Mouse (Mus musculus) megakaryocyte, embryonic 14.5 days (primary cell): ENCODE results near the gene Atad1. TPM values are rescaled to one million over a fixed set of nuclear protein-coding genes. Genes with fewer than 3 reads are reported as not detected.
"Not testable (repeated sequence)": the region's sequence is repeated elsewhere in the genome, so short reads cannot be mapped to it uniquely, and the experiment has no call there.

ENCODE experiments used
- H3K27me3 ChIP-seq: replicated peaks from 2 replicates; pipeline ENCODE3; 2012; ENCODE audit warnings: inconsistent platforms
- H3K36me3 ChIP-seq: replicated peaks from 2 replicates; pipeline ENCODE3; 2012; ENCODE audit warnings: low read length, inconsistent platforms, mixed read lengths
- H3K4me1 ChIP-seq: 2 replicates; pipeline ENCODE4 v1.6.1; 2012; ENCODE audit warnings: inconsistent platforms
- H3K4me3 ChIP-seq: replicated peaks from 2 replicates; pipeline ENCODE3; 2012; ENCODE audit warnings: moderate library complexity, mild to moderate bottlenecking, inconsistent platforms
- H3K9me3 ChIP-seq: 2 replicates; pipeline ENCODE4 v1.6.1; 2012; ENCODE audit warnings: inconsistent platforms
- FLI1 ChIP-seq: IDR thresholded peaks from 2 replicates; pipeline ENCODE4 v1.6.1; 2012; ENCODE audit warnings: low read length, inconsistent platforms, mixed read lengths
- GATA1 ChIP-seq: IDR thresholded peaks from 3 replicates; pipeline ENCODE4 v1.6.1; 2012; ENCODE audit warnings: mixed read lengths, low read length, inconsistent platforms, borderline replicate concordance
- polyA plus RNA-seq: library from polyadenylated mRNA; stranded (reverse); fragments of >175 nt; gene quantifications from 2 replicates; pipeline ENCODE4 v1.2.3, GENCODE M21; 2012; ENCODE audit warnings: low replicate concordance; ENCODE audit not compliant: insufficient read depth

Atad1 gene
- polyA plus RNA-seq, 1 experiment: 2.4 TPM

- TF ChIP-seq FLI1: no peak
- TF ChIP-seq GATA1: no peak
- Histone ChIP-seq H3K9me3 (no peaks in the 10 kb centered on the region), H3K36me3 (no peaks in the 10 kb centered on the region), H3K27me3 (no peaks in the 10 kb centered on the region), H3K4me1 (peaks cover 29% of the 10 kb centered on the region), H3K4me3 (no peak overlapping the region)
Measured at GRCm38 (mm10) chr19:32715681-32716080, 23.9 kb downstream of the Atad1 start.

- TF ChIP-seq FLI1: no peak
- TF ChIP-seq GATA1: no peak
- Histone ChIP-seq H3K9me3 (no peaks in the 10 kb centered on the region), H3K4me3 (no peak overlapping the region), H3K36me3 (no peaks in the 10 kb centered on the region), H3K4me1 (peaks cover 34% of the 10 kb centered on the region), H3K27me3 (no peaks in the 10 kb centered on the region)
Measured at GRCm38 (mm10) chr19:32715201-32715600, 24.4 kb downstream of the Atad1 start.

GRCm38 (mm10) chr19:32713471-32713870 is 26.1 kb downstream of the Atad1 start:
- Histone ChIP-seq H3K9me3 (no peaks in the 10 kb centered on the region), H3K27me3 (no peaks in the 10 kb centered on the region), H3K36me3 (peaks cover 7% of the 10 kb centered on the region), H3K4me3 (no peak overlapping the region), H3K4me1 (peaks cover 43% of the 10 kb centered on the region)
- no peak for TF ChIP-seq GATA1
- no peak for TF ChIP-seq FLI1

GRCm38 (mm10) chr19:32712588-32713042 is 27.0 kb downstream of the Atad1 start:
- Histone ChIP-seq H3K4me3 (peak overlapping the region; percentile 96), H3K9me3 (no peaks in the 10 kb centered on the region), H3K4me1 (peaks cover 43% of the 10 kb centered on the region), H3K27me3 (no peaks in the 10 kb centered on the region), H3K36me3 (peaks cover 7% of the 10 kb centered on the region)
- TF ChIP-seq GATA1: no peak
- TF ChIP-seq FLI1: no peak

GRCm38 (mm10) chr19:32711761-32712541 is 27.6 kb downstream of the Atad1 start:
- Histone ChIP-seq H3K9me3 (no peaks in the 10 kb centered on the region), H3K36me3 (peaks cover 8% of the 10 kb centered on the region), H3K27me3 (no peaks in the 10 kb centered on the region), H3K4me1 (peaks cover 43% of the 10 kb centered on the region), H3K4me3 (peak overlapping the region; percentile 96)
- no peak for TF ChIP-seq GATA1
- no peak for TF ChIP-seq FLI1

- TF ChIP-seq FLI1 (no peak), GATA1 (no peak)
- H3K4me1 ChIP-seq: peaks cover 38% of the 10 kb centered on the region
- no peaks in the 10 kb centered on the region for H3K27me3 ChIP-seq
- H3K4me3 ChIP-seq: no peak overlapping the region
- peaks cover 22% of the 10 kb centered on the region for H3K36me3 ChIP-seq
- H3K9me3 ChIP-seq: no peaks in the 10 kb centered on the region
Measured at GRCm38 (mm10) chr19:32710288-32710687, 29.3 kb downstream of the Atad1 start.

- H3K9me3 ChIP-seq: no peaks in the 10 kb centered on the region
- peaks cover 31% of the 10 kb centered on the region for H3K4me1 ChIP-seq
- TF ChIP-seq FLI1 (no peak), GATA1 (no peak)
Measured at GRCm38 (mm10) chr19:32708996-32709395, 30.6 kb downstream of the Atad1 start.

GRCm38 (mm10) chr19:32702191-32702590 is 37.4 kb downstream of the Atad1 start:
- Histone ChIP-seq H3K4me3 (no peak overlapping the region), H3K27me3 (no peaks in the 10 kb centered on the region), H3K4me1 (no peaks in the 10 kb centered on the region), H3K9me3 (no peaks in the 10 kb centered on the region), H3K36me3 (peaks cover 87% of the 10 kb centered on the region)
- TF ChIP-seq GATA1: no peak
- TF ChIP-seq FLI1: no peak

More at GRCm38 (mm10) chr19:32708996-32709395, 30.6 kb downstream of the Atad1 start:
- peaks cover 35% of the 10 kb centered on the region for H3K36me3 ChIP-seq
- no peak overlapping the region for H3K4me3 ChIP-seq
- H3K27me3 ChIP-seq: no peaks in the 10 kb centered on the region

- no peak overlapping the region for H3K4me3 ChIP-seq
- H3K27me3 ChIP-seq: no peaks in the 10 kb centered on the region
- TF ChIP-seq GATA1: no peak
- no peak for TF ChIP-seq FLI1
- H3K4me1 ChIP-seq: no peaks in the 10 kb centered on the region
- no peaks in the 10 kb centered on the region for H3K9me3 ChIP-seq
- peaks cover 89% of the 10 kb centered on the region for H3K36me3 ChIP-seq
Measured at GRCm38 (mm10) chr19:32696674-32697073, 42.9 kb downstream of the Atad1 start.

- Histone ChIP-seq H3K4me3 (no peak overlapping the region), H3K9me3 (no peaks in the 10 kb centered on the region), H3K36me3 (peaks cover 69% of the 10 kb centered on the region), H3K4me1 (no peaks in the 10 kb centered on the region), H3K27me3 (no peaks in the 10 kb centered on the region)
- TF ChIP-seq GATA1 (no peak), FLI1 (no peak)
Measured at GRCm38 (mm10) chr19:32689724-32690123, 49.9 kb downstream of the Atad1 start.

- peaks cover 68% of the 10 kb centered on the region for H3K36me3 ChIP-seq
- H3K4me1 ChIP-seq: not testable (repeated sequence)
Measured at GRCm38 (mm10) chr19:32688227-32688626, 51.4 kb downstream of the Atad1 start.

More at GRCm38 (mm10) chr19:32688227-32688626, 51.4 kb downstream of the Atad1 start:
- H3K27me3 ChIP-seq, H3K4me3 ChIP-seq, H3K9me3 ChIP-seq: not testable (repeated sequence)
